Mouse (Mus musculus) liver, postnatal 0 days (tissue): ENCODE measurements around the gene Akr1b7.

Experiments
- CTCF ChIP-seq: sonication (generic); IDR thresholded peaks from 2 replicates; pipeline ENCODE4 v1.5.1; 2016; ENCODE audit warnings: antibody characterized with exemption, low read depth
- EP300 ChIP-seq: IDR thresholded peaks from 2 replicates; pipeline ENCODE4 v1.6.1; 2016; ENCODE audit warnings: antibody characterized with exemption, low read depth, mild to moderate bottlenecking

DNA sequence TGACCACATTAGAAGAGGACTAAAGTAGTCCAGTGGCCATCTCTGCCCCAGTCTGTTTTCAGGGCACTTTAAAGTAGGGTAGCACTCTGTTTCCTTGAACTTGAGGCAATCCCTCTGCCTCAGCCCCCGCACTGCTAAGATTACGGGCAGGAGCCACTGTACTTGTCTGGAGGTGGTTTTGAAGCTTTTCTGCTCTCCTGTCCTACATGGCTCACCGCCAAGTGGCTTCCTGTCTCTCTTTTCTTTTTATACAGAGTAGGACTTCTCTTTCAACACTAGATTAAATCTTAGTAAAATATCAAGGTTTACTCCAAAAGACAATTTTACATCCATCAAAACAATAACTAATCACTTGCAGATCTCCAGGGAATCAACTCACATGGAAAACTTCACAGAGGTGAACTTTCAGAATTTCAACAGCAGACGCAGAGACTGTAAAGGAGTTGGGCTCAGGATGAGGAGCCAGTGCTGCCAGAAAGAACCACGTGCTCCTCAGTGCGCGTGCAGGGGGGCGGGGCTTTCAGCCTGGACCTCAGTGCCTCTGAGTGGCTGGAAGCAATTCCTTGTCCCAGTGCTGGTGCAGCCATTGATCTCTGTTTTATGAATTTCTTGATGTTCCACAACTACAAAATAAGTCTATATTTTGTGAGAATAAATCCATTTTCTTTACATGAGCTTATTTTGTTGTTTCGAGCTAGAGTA, 29.6 kb downstream of the Akr1b7 start:
- TF ChIP-seq CTCF (no peak), EP300 (no peak)
